Mouse (Mus musculus) Patski (cell line): ENCODE measurements around the gene Gsg1l. TPM values are rescaled to one million over a fixed set of nuclear protein-coding genes. Genes with fewer than 3 reads are reported as not detected.

Experiments
- ATAC-seq: fragments of 100-300 bp; one replicate; pipeline ENCODE4 v1.8.0; 2021
- CTCF ChIA-PET: fragments of 350-600 bp; sonication (Branson Sonifier 250); formaldehyde crosslinking; loops from one replicate; lab custom pipeline; 2022; ENCODE audit warnings: inconsistent platforms; lab: Charles Lee
- POLR2A ChIA-PET: fragments of 350-600 bp; sonication (Branson Sonifier 250); formaldehyde crosslinking; loops from one replicate; lab custom pipeline; 2022; ENCODE audit warnings: antibody characterized with exemption, inconsistent platforms; lab: Charles Lee
- DNase-seq: peaks from one replicate; pipeline ENCODE4 v3.0.0-alpha.2; 2011; ENCODE audit warnings: low read depth, low spot score
- H3K27me3 ChIP-seq: fragments of 371-371 bp; one replicate; pipeline ENCODE4 v1.5.1; 2021
- CTCF ChIP-seq: fragments of 100-300 bp; IDR thresholded peaks from one replicate; pipeline ENCODE4 v1.5.1; 2021
- in situ Hi-C: fragments of 300-500 bp; cut with MboI; formaldehyde crosslinking; loops from 3 replicates; pipeline ENCODE4 v1.11.1; 2018; ENCODE audit warnings: low pct_unique_long_range_greater_than_20kb, mixed read lengths
- polyA plus RNA-seq: library from polyadenylated mRNA; unstranded; gene quantifications from one replicate; pipeline ENCODE4 v1.2.3, GENCODE M21; 2021

Gsg1l gene
- polyA plus RNA-seq, 1 experiment from 2014 or later = not detected

GRCm38 (mm10) chr7:126035332-126035731 is 46.9 kb downstream of the Gsg1l start:
- DNase-seq (no peak), ATAC-seq (no peak)
- ChIA-PET CTCF (no interaction called here), POLR2A (no interaction called here)
- no peak for TF ChIP-seq CTCF
- in situ Hi-C loops = no loop called here
- peaks cover 2% of the 10 kb centered on the region for H3K27me3 ChIP-seq

- no peak for ATAC-seq
- POLR2A ChIA-PET = no interaction called here
- H3K27me3 ChIP-seq = peaks cover 2% of the 10 kb centered on the region
- no peak for DNase-seq
- in situ Hi-C loops = no loop called here
- CTCF ChIA-PET = no interaction called here
- TF ChIP-seq CTCF = no peak
These were observed 49.4 kb downstream of the Gsg1l start for GRCm38 (mm10) chr7:126032776-126033209.

GRCm38 (mm10) chr7:126032365-126032755 is 49.9 kb downstream of the Gsg1l start:
- ChIA-PET CTCF (no interaction called here), POLR2A (no interaction called here)
- TF ChIP-seq CTCF = no peak
- ATAC-seq (no peak), DNase-seq (no peak)
- in situ Hi-C loops = no loop called here
- H3K27me3 ChIP-seq = peaks cover 2% of the 10 kb centered on the region

GRCm38 (mm10) chr7:126031598-126032364 is 50.4 kb downstream of the Gsg1l start:
- ChIA-PET POLR2A (no interaction called here), CTCF (no interaction called here)
- in situ Hi-C loops = no loop called here
- no peak for TF ChIP-seq CTCF
- H3K27me3 ChIP-seq = peaks cover 2% of the 10 kb centered on the region
- ATAC-seq (no peak), DNase-seq (no peak)

GRCm38 (mm10) chr7:126027410-126027809 is 54.8 kb downstream of the Gsg1l start:
- in situ Hi-C loops = no loop called here
- POLR2A ChIA-PET = no interaction called here

GRCm38 (mm10) chr7:126026600-126026999 is 55.6 kb downstream of the Gsg1l start:
- ATAC-seq (no peak), DNase-seq (no peak)
- no peak for TF ChIP-seq CTCF
- in situ Hi-C loops = no loop called here
- ChIA-PET CTCF (no interaction called here), POLR2A (no interaction called here)
- peaks cover 15% of the 10 kb centered on the region for H3K27me3 ChIP-seq

More at GRCm38 (mm10) chr7:126027410-126027809, 54.8 kb downstream of the Gsg1l start:
- no peak for DNase-seq
- CTCF ChIA-PET = no interaction called here
- TF ChIP-seq CTCF = no peak
- no peak for ATAC-seq
- H3K27me3 ChIP-seq = peaks cover 15% of the 10 kb centered on the region

GRCm38 (mm10) chr7:126019966-126020365 is 62.2 kb downstream of the Gsg1l start:
- H3K27me3 ChIP-seq = peaks cover 7% of the 10 kb centered on the region
- TF ChIP-seq CTCF = no peak
- no peak for DNase-seq
- in situ Hi-C loops = no loop called here
- no peak for ATAC-seq
- ChIA-PET CTCF (no interaction called here), POLR2A (interaction anchor here (0.6 kb wide), 1 partner anchor 41 kb away, joined by 3 read pairs; no protein-coding TSS in a partner anchor)

GRCm38 (mm10) chr7:126019321-126019720 is 62.9 kb downstream of the Gsg1l start:
- ChIA-PET POLR2A (no interaction called here), CTCF (no interaction called here)
- no peak for TF ChIP-seq CTCF
- peaks cover 4% of the 10 kb centered on the region for H3K27me3 ChIP-seq
- ATAC-seq (no peak), DNase-seq (no peak)
- in situ Hi-C loops = no loop called here

- CTCF ChIA-PET = no interaction called here
These were observed 64.8 kb downstream of the Gsg1l start for GRCm38 (mm10) chr7:126017455-126017854.

GRCm38 (mm10) chr7:126012325-126013021 is 69.7 kb downstream of the Gsg1l start:
- no peak for TF ChIP-seq CTCF
- in situ Hi-C loops = no loop called here
- POLR2A ChIA-PET = no interaction called here
- no peak for ATAC-seq
- DNase-seq = no peak
- CTCF ChIA-PET = interaction anchor here (1.1 kb wide), 1 partner anchor 14 kb away, joined by 3 read pairs; no protein-coding TSS in a partner anchor
- peaks cover 8% of the 10 kb centered on the region for H3K27me3 ChIP-seq

More at GRCm38 (mm10) chr7:126017455-126017854, 64.8 kb downstream of the Gsg1l start:
- no peak for TF ChIP-seq CTCF
- no peak for DNase-seq
- H3K27me3 ChIP-seq = peaks cover 4% of the 10 kb centered on the region
- in situ Hi-C loops = no loop called here
- POLR2A ChIA-PET = no interaction called here
- no peak for ATAC-seq

GRCm38 (mm10) chr7:126008789-126009148 is 73.4 kb downstream of the Gsg1l start:
- in situ Hi-C loops = no loop called here
- peaks cover 5% of the 10 kb centered on the region for H3K27me3 ChIP-seq
- TF ChIP-seq CTCF = no peak
- DNase-seq (no peak), ATAC-seq (no peak)
- CTCF ChIA-PET = no interaction called here
- POLR2A ChIA-PET = no interaction called here
